Mouse (Mus musculus): Measurements from ENCODE around the gene Gss. TPM values are rescaled to one million over a fixed set of nuclear protein-coding genes. Genes with fewer than 3 reads are reported as not detected.
A peak's percentile ranks its signal among the peaks of the same experiment; 100 is the strongest.
"Not testable (repeated sequence)": the region's sequence is repeated elsewhere in the genome, so short reads cannot be mapped to it uniquely, and the experiment has no call there.

Gene Gss
- polyA plus RNA-seq, 1 experiment from 2014 or later = 33.8 TPM

- no peak for DNase-seq (ENCODE audit: low spot score)
Measured at GRCm38 (mm10) chr2:155576656-155577055, 16.0 kb downstream of the Gss start.

DNA sequence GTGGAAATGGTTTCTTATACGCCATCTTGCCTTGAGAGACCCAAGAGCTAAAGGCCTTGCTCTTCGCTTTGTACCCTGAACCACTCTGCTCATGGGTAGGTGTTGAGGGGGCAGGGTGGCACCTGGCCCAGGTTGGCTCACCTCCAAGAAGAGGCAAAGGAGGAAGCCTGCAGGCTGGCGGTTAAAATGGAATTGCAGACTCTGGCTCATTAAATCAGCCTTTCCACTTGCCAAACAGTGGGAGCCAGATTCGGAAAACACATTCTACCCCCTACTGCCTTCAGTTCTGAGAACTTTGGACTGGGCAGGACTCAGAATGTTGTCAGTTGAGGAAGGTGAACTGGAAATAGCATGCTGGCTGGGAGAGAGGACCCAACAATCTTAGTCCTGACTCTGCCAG, 17.9 kb downstream of the Gss start:
- DNase-seq (ENCODE audit: low spot score) = no peak

GRCm38 (mm10) chr2:155573996-155574395, 18.6 kb downstream of the Gss start:
- DNase-seq (ENCODE audit: low spot score) = no peak

- no peak for DNase-seq (ENCODE audit: low spot score)
Measured at GRCm38 (mm10) chr2:155573001-155573400, 19.6 kb downstream of the Gss start.

DNA sequence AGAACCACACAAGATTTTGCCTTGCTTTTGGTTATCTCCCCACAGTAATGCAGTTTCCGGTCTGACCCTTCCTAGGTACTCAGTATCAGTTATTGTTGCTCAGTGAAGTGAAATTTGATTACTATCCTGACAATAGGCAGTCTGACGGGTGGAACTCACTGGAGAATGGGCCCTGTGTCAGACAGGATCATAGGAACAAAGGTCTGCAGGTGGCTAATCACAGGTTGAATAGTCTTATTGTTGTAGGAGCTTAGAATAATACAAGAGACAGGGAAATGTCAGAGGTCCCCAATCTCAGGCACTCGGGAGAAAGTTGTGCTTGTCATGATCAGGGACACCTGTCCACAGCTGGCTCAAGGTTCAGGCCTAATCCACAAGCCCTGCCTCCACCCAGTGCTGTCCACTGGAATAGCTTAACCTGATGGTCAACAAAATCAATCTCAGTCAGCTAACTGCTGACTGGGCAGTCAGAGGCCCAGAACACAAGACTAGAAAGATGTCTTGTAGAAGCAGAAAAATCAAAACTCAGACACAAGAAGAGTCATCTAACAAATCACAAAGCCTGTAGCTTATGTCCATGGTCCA, 23.3 kb downstream of the Gss start:
- no peak for DNase-seq (ENCODE audit: low spot score)

DNA sequence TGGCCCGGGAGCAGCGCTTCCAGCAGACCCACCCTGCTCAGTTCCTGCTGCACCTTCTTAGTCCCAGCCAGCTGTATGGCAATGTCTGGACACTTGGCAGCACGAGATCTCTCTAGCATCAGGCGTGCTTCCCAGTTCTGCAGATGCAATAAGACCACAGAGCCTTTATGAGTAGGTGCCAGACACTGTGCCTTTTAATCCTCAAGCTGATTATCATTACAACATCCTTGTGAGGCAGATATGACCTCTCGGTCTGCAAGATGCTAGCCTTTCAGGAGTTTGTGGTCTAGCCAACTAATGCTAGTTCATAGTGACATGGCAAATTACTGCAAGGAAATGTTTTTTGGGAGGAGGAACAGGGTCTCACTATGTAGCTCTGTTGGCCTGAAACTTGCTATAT, 24.9 kb downstream of the Gss start:
- DNase-seq (ENCODE audit: low spot score) = no peak

DNA sequence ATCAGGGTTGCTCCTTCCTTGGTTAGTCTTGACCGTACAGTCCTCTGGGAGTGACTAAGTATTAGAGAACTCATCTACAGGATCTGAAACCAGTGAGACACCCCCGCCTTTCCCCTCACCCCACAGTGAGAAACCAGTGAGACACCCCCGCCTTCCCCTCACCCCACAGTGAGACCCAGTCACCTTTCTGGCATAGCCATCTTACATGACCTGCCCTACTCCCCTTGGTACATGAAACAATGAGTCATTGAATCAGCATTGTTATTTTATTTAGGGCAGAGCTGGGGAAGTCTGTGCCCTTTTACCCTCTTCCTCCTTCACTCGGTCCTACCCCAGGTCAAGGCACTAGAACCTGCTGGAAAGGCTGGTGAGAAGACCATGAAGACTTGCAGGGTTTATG, 29.7 kb downstream of the Gss start:
- DNase-seq (ENCODE audit: low spot score) = no peak

DNA sequence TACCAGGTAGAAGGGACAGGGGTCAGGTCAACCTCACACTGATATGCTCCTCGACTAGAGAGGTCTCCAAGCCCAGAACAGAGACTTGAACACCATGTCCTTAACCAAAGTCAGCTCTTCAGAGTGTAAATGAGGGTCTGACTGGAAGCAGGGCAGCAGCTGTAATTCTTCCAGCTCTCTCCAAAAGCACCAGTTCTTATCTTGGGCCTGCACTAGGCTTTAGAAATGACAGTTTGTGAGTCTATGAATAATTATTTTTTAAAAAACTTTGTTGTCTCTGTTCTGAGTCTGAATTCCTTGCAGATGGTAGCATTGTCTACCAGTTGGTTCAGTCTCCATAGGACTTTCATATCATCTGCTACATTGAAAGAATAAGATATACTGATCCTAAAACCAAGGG, 30.4 kb downstream of the Gss start:
- DNase-seq (ENCODE audit: low spot score) = no peak

- DNase-seq (ENCODE audit: low spot score) = peak; percentile 63
Measured at GRCm38 (mm10) chr2:155554426-155554985, 38.1 kb downstream of the Gss start.

GRCm38 (mm10) chr2:155552949-155553354, 39.7 kb downstream of the Gss start:
- peak; percentile 81 for DNase-seq (ENCODE audit: low spot score)

GRCm38 (mm10) chr2:155552336-155552735, 40.3 kb downstream of the Gss start:
- DNase-seq (ENCODE audit: low spot score) = peak; percentile 53

DNA sequence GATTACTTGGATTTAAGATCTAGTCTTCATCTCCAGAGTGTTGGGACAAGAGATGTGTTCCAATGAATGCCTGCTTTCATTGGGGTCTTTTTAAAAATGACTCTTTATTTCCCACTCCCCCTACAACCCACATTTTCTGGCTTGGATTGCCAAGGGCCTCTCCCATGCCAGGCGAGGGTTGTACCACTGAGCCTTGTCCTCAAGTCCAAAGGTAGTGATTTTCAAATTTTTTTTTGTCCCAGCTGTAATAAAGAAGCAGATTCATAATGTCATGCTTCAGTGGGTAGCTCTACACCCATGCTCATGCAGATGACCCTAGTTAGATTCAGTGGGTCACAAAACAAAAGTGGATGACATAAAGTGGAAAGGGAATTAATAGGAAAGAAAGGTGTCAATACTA, 45.7 kb downstream of the Gss start:
- no peak for DNase-seq (ENCODE audit: low spot score)

- DNase-seq (ENCODE audit: low spot score) = no peak
Measured at GRCm38 (mm10) chr2:155540822-155541458, 51.7 kb downstream of the Gss start.

GRCm38 (mm10) chr2:155539696-155540095, 52.9 kb downstream of the Gss start:
- no peak for DNase-seq (ENCODE audit: low spot score)

GRCm38 (mm10) chr2:155538463-155539057, 54.0 kb downstream of the Gss start:
- DNase-seq (ENCODE audit: low spot score) = not testable (repeated sequence)

- peak; percentile 31 for DNase-seq (ENCODE audit: low spot score)
Measured at GRCm38 (mm10) chr2:155537761-155538462, 54.7 kb downstream of the Gss start.

- no peak for DNase-seq (ENCODE audit: low spot score)
Measured at GRCm38 (mm10) chr2:155536292-155536691, 56.3 kb downstream of the Gss start.

DNA sequence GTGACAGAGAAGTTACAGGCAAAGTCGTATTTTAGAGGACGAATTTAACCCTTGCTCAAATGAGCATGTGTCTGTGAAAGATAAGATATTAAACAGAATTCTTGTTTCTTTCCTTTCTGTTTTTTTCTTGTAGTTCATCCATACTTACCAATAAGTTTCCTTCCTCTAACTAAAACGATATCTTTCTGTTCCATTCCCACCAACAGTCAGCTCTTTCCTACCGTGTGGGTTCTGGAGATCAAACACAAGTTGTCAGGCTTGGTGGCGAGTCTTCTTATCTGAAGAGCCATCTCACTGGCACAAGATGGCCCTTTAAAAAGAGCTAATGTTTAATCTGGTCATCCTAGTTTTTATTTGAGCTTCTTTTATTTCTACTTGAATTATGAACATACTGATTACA, 65.2 kb downstream of the Gss start:
- no peak for DNase-seq (ENCODE audit: low spot score)

DNA sequence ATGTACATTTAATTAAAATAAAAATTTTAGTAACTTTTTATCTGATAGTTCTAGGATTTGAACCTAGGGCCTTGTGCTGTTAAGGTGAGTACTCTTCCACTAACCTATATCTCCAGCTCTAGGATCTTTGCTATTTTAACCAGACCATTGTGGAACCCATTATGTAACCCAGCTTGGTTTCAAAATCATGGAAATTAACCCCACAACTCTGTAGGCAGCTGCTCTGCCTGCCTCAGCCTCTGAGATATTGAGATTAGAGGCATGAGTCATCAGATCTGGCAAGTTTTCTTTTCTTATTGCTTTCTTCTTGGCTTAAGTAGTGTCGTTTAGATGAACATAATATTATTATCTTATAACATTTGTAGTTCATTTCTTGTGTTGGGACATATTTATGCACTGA, 68.2 kb downstream of the Gss start:
- DNase-seq (ENCODE audit: low spot score) = no peak

DNA sequence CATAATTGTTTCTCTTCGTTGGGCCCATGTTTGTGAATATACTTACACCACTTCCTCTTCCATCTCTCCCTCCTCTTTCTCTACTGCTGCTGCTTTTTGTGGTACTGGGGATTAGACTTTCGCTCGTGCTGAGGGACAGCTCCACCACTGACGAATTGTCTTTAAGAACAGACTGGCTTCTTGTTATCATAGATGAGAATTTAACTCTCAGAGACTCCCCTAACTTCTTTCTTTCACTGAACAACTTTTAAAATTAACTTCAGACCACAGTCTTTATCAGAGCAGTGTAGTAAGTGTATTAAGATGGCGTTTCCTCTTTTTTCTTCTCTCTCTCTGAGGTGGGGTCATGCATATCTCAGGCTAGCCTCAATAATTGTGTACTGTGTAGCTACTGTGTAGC, 68.9 kb downstream of the Gss start:
- no peak for DNase-seq (ENCODE audit: low spot score)

DNA sequence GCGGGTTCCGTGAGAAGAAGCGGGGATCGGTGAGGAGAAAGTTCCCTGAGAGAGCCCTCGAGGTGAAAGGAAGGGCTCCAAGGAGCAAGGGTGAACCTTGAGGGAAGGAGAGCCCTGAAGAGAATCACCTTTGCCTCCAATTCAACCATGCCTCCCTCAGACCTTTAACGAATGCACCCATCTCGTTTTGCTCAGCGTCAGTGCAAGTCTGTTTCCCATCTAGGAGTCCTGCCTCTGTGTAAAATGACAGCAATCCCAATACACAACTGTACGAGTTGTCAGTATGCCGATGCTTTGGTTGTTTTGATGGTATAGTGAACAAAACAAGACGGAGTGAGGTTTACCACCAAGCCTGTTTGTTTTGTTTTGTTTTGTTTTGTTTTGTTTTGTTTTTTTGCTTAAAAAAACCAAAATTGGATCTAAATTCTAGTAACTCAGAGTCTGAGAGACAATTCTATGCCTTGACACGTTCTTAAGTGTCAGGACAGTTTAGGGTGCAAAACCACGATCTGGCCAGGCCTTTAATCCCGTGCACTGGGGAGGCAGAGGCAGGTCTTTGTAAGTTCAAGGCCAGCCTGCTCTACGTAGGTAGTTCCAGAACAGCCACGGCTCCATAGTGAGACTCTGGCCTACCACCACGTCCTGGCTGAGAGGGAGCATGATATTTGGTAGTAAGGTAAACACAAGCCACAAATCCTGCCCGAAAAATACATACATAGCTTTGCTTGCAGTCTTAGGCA, 73.9 kb downstream of the Gss start:
- no peak for DNase-seq (ENCODE audit: low spot score)

Data from thymus, postnatal 0 days (tissue).